Mouse (Mus musculus) macrophage (primary cell): ENCODE measurements around the gene Zfp428. TPM values are rescaled to one million over a fixed set of nuclear protein-coding genes. Genes with fewer than 3 reads are reported as not detected.
"Not testable (repeated sequence)": the region's sequence is repeated elsewhere in the genome, so short reads cannot be mapped to it uniquely, and the experiment has no call there.

ENCODE experiments used
- H3K27ac ChIP-seq: fragments of 350-480 bp; formaldehyde crosslinking; 2 replicates; pipeline ENCODE4 v1.9.0; 2021
- H3K36me3 ChIP-seq: fragments of 350-480 bp; formaldehyde crosslinking; 2 replicates; pipeline ENCODE4 v1.9.0; 2021; ENCODE audit errors: inconsistent target
- H3K4me3 ChIP-seq: fragments of 350-480 bp; formaldehyde crosslinking; 2 replicates; pipeline ENCODE4 v1.9.0; 2021; ENCODE audit errors: inconsistent target
- H3K79me2 ChIP-seq: fragments of 350-480 bp; formaldehyde crosslinking; 2 replicates; pipeline ENCODE4 v1.9.0; 2021; ENCODE audit errors: inconsistent target
- WGBS: methylation state at CpG from one replicate; pipeline ENCODE4 v1.1.7; 2026; ENCODE audit warnings: inconsistent platforms; ENCODE audit not compliant: missing documents; 5-methylcytosine and 5-hydroxymethylcytosine counted together
- polyA plus RNA-seq: library from polyadenylated mRNA; stranded (reverse); fragments of 250-400 nt; gene quantifications from 3 replicates; pipeline ENCODE4 v1.2.4, GENCODE M21; 2018; ENCODE audit warnings: inconsistent platforms

Gene Zfp428
- polyA plus RNA-seq, 1 experiment from 2014 or later, result 0.77 TPM

DNA sequence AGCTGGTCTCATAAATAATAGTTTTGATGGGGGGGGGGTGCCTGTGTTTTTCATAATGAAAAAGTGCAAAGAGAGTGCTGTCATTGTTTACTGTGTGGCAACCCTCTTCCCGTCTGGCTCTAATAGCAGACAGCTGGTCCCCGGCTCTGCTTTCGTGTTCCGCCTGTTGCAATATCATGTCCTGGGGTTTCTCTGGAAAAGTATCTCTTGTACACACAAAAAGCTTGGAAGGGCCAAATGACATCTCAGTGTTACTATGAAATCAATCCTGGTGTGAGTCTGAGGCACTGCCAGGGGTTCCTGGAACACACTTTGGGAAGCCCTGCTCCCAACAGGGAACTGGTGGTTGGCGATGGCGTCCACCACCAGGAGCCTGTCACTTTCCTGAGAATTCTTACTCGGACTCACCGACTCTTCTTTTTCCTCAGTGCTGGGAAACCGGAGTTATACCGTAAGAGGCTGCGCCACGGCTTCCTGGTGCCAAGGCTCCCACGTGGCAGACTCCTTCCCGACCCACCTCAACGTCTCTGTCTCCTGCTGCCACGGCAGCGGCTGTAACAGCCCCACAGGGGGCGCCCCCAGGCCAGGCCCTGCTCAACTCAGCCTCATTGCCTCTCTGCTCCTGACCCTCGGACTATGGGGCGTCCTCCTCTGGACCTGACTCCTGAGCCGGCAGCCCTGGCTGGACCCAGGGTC is 31.8 kb upstream of the Zfp428 start:
- no peak overlapping the region for H3K27ac ChIP-seq
- H3K4me3 ChIP-seq, result no peak overlapping the region
- H3K36me3 ChIP-seq, result peaks cover 19% of the 10 kb centered on the region; the same call in 1 of the 2 replicates
- H3K79me2 ChIP-seq, result no peaks in the 10 kb centered on the region; the same call in 1 of the 2 replicates
- 95% methylated on average over 21 of the region's 21 CpGs for WGBS

DNA sequence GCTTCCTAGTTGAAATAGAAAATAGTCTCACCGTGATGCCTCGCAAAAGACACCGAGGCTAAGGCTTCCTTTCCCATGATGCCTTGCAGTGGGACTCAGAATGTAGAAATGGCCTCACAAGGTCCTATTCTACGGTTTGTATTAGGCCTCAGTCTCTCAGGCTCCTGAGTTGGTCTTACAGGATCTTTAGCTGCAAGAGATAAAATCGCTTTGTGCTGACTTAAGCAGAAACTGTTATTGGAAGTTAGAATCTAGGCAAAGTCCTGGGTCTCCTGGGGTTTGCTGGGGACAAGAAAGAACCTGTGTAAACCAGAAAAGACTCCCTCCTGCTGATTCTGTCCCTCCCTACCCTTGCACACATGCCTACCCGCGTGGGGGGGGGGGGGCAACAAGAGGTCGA is 30.5 kb upstream of the Zfp428 start:
- Histone ChIP-seq H3K36me3 (peaks cover 16% of the 10 kb centered on the region; the same call in 1 of the 2 replicates), H3K79me2 (no peaks in the 10 kb centered on the region), H3K27ac (no peak overlapping the region), H3K4me3 (no peak overlapping the region)
- 87% methylated on average over 8 of the region's 8 CpGs for WGBS

DNA sequence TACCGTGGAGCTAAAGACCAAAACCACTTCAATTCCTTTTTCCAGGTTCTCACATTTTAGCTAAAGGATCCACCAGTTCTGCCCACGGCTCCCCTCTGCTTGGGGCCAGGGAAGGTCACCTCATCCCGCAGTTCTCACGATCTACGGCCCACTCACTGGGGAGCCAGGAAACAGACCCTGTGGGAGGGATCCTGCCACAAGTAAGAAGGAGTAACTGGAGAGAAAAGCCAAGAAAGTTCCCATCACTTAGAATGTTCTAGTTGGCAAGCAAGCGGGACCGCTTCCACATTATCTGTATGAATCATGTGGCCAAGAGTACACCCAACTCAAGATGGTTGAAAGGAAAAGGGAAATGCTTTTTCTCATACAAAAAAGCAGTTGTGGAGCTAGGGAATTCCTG is 29.9 kb upstream of the Zfp428 start:
- H3K27ac ChIP-seq, result no peak overlapping the region
- 95% methylated on average over 7 of the region's 7 CpGs for WGBS
- H3K4me3 ChIP-seq, result no peak overlapping the region
- no peaks in the 10 kb centered on the region for H3K79me2 ChIP-seq
- H3K36me3 ChIP-seq, result peaks cover 12% of the 10 kb centered on the region; the same call in 1 of the 2 replicates

GRCm38 (mm10) chr7:24478911-24479310 is 27.9 kb upstream of the Zfp428 start:
- no peak overlapping the region for H3K4me3 ChIP-seq
- H3K27ac ChIP-seq, result no peak overlapping the region
- H3K79me2 ChIP-seq, result no peaks in the 10 kb centered on the region
- H3K36me3 ChIP-seq, result no peaks in the 10 kb centered on the region
- 95% methylated on average over 5 of the region's 5 CpGs for whole genome bisulfite sequencing

- Histone ChIP-seq H3K79me2 (no peaks in the 10 kb centered on the region), H3K27ac (no peak overlapping the region), H3K36me3 (no peaks in the 10 kb centered on the region), H3K4me3 (no peak overlapping the region)
- WGBS, result 89% methylated on average over 2 of the region's 2 CpGs
Observed at GRCm38 (mm10) chr7:24479685-24480084, 27.1 kb upstream of the Zfp428 start.

GRCm38 (mm10) chr7:24480121-24480941 is 26.5 kb upstream of the Zfp428 start:
- H3K36me3 ChIP-seq, result no peaks in the 10 kb centered on the region
- WGBS, result 86% methylated on average over 18 of the region's 18 CpGs
- H3K27ac ChIP-seq, result no peak overlapping the region
- H3K79me2 ChIP-seq, result no peaks in the 10 kb centered on the region
- no peak overlapping the region for H3K4me3 ChIP-seq

DNA sequence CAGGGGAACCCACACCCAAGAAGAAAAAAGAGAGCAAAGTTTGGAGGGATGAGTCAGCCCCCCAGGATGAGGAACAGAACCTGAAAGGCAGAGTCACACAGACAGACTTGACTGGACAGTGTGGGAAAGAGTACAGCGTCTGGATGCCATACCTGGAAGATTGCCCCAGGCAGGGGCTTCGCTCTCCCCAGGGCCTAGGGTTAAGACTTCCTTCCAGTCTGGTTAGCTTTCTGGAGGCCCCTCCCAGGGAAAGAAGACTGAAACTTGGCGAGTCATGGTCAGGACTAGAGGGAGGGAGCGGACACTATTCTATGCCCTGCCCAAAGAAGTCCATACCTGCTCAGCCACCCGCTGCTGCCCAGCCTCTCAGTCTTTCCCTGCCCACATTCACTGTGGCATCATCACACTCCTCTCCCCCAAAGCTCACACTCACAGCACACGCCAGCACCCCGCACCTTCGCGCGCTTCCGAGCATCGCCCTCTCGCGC is 25.8 kb upstream of the Zfp428 start:
- Histone ChIP-seq H3K79me2 (no peaks in the 10 kb centered on the region), H3K27ac (no peak overlapping the region), H3K36me3 (no peaks in the 10 kb centered on the region), H3K4me3 (no peak overlapping the region)
- WGBS, result 12% methylated on average over 14 of the region's 14 CpGs

DNA sequence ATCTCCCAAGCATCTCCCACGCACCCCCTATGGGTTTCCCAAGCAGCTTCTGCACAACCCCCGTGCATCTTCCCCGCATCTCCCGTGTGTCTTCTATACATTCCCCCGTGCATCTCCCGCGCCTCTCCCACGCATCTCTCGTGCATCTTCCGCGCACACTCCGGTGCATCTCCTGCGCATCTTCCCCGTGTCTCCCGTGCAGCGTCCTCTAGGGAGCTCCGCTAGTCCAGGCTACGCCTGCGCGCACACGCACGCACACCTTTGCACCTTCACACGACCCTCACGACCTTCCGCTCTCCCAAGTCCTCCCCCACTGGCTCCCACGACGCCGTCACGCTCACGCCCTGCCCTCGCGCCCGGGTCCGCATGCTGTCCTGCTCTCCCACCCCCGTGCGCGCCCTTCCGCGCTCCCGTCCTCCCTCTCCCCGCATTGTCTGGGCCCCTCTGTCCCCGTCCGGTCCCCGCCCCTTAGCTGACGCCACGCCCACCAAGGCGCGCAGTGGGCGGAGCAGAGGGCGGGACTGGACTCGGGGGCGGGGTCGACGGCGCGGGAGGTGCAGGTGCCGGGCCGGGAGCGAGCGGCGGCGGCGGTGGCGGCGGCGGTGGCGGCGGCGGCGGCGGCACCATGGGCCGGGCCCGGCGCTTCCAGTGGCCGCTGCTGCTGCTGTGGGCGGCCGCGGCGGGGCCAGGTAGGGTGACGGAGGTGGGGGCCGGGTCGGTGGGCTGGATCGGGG is 25.2 kb upstream of the Zfp428 start, which contains the start of gene Cadm4:
Gene Cadm4, plus strand, starts transcription at position 550 of the 734 bp plus-strand sequence.
- Histone ChIP-seq H3K79me2 (no peaks in the 10 kb centered on the region), H3K4me3 (no peak within 1 kb of the TSS), H3K27ac (no peak within 1 kb of the TSS), H3K36me3 (no peaks in the 10 kb centered on the region)
- under 1% methylated on average over 53 of the region's 83 CpGs for WGBS

- Histone ChIP-seq H3K79me2 (no peaks in the 10 kb centered on the region), H3K27ac (no peak overlapping the region), H3K4me3 (no peak overlapping the region), H3K36me3 (no peaks in the 10 kb centered on the region)
- WGBS, result 13% methylated on average over 13 of the region's 38 CpGs
Observed at GRCm38 (mm10) chr7:24482208-24483020, 24.4 kb upstream of the Zfp428 start.

DNA sequence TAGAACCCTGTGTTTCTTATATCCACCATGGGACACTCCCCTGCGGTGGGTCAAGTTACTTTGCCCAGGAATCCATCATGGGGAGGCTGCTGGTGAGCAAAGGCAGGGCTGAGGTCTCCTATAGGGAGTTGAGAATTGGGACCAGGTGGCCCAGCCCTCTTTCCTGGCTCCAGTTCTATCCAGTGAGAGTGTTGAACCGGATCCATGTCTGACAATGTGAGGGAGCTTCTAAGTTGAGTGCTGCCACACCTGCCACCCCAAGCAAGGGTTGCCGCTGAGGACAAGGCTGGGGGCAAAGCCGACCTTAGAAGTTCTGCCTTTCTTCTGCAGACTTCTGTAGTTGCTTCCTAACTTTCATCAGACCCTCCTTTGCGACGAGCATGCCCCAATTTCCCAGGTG is 23.5 kb upstream of the Zfp428 start:
- not testable (repeated sequence) for H3K27ac ChIP-seq, H3K36me3 ChIP-seq, H3K4me3 ChIP-seq, H3K79me2 ChIP-seq
- WGBS, result 48% methylated on average over 6 of the region's 6 CpGs

DNA sequence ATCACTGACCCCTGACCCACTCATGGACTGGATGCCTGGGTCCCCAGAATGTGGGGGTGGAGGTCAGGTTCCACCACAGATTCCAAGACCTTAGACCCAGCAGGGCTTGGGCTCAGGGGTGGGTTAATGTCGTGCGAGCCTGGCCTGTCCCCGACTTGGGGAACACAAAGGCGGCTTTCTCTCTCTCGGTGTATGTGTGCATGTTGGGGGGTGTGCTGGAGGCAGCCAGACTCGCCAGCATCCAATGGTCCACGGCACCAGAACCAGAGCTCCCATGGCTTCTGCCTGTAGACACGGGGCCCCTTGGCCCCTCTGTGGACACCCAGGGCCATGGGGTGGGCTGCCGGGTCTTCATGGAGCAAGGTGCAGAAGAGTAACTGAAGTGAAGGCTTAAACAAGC is 21.3 kb upstream of the Zfp428 start:
- no peak overlapping the region for H3K4me3 ChIP-seq
- WGBS, result 77% methylated on average over 9 of the region's 9 CpGs
- H3K27ac ChIP-seq, result no peak overlapping the region
- H3K36me3 ChIP-seq, result no peaks in the 10 kb centered on the region
- no peaks in the 10 kb centered on the region for H3K79me2 ChIP-seq

DNA sequence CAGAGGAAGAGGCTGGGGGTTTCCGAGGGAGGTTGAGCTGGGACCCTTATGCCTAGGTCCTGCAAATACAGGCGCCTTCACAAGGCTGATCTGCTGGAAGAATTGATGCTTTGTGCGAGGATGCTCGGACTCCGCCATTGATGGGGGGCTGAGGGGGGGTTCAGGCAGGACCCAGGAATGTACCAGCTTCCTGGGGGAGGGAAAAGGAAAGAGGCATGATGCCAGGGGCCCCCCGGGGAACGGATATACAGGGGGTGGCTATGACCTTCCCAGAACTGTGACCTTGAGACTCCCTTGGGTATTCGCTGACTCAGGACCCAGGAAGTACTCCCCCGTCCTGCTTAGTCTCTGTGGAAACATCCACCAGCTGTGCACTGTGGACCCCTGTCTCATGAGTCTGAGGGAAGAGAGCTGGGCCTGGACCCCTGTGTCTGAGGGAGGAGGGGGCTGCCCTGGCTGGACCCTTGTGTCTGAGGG is 20.1 kb upstream of the Zfp428 start:
- no peaks in the 10 kb centered on the region for H3K36me3 ChIP-seq
- no peak overlapping the region for H3K4me3 ChIP-seq
- H3K27ac ChIP-seq, result no peak overlapping the region
- H3K79me2 ChIP-seq, result no peaks in the 10 kb centered on the region
- 74% methylated on average over 8 of the region's 9 CpGs for WGBS

- 69% methylated on average over 3 of the region's 3 CpGs for WGBS
- Histone ChIP-seq H3K4me3 (no peak overlapping the region), H3K36me3 (no peaks in the 10 kb centered on the region), H3K79me2 (no peaks in the 10 kb centered on the region), H3K27ac (no peak overlapping the region)
Observed at GRCm38 (mm10) chr7:24487403-24487802, 19.4 kb upstream of the Zfp428 start.

DNA sequence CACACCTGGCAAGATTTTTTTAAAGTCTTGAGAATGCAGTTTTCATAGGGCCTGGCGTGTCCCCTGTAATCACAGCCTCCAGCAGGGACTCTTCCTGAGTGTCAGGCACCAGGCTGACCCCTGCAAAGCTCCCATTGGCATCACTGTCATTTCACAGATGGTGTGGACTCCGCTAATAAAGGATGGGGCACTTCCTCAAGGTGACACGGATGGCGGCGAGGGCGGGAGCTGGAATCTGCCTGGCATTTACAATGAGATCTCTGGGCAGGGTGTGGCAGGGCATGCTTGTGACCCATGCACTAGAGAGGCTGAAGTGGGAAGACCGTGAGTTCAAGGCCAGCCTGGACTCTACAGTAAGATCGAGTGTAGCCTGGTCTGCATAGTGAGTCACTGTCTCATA is 18.5 kb upstream of the Zfp428 start:
- no peak overlapping the region for H3K27ac ChIP-seq
- no peaks in the 10 kb centered on the region for H3K36me3 ChIP-seq
- H3K79me2 ChIP-seq, result no peaks in the 10 kb centered on the region
- WGBS, result 91% methylated on average over 8 of the region's 8 CpGs
- H3K4me3 ChIP-seq, result no peak overlapping the region
